ENCODE assay signal across 29 mouse cellular contexts in genomic region chr5:120670132-120670531, GRCm38 (mm10). TPM values are rescaled to one million over a fixed set of nuclear protein-coding genes. Genes with fewer than 3 reads are reported as not detected.
"Had no signal": no experiment of that assay in that cellular context is flagged by ENCODE, and none has a peak within 500 bp of the region (broad histone marks: within the 10 kb centered on the region; RNA-seq: fewer than 3 reads in every experiment).

No protein-coding gene starts in this region.

- H3K4me1 ChIP-seq: embryonic facial prominence, embryonic 12.5 days had no signal

- H3K27me3 ChIP-seq: forebrain, embryonic 15.5 days had no signal

- ATAC-seq: forebrain, embryonic 13.5 days; forebrain, embryonic 14.5 days; forebrain, embryonic 15.5 days; forebrain, embryonic 16.5 days; forebrain, postnatal 0 days had no signal

- H3K36me3 ChIP-seq: embryonic facial prominence, embryonic 10.5 days; embryonic facial prominence, embryonic 12.5 days; embryonic facial prominence, embryonic 13.5 days; embryonic facial prominence, embryonic 15.5 days; forebrain, embryonic 10.5 days; forebrain, embryonic 12.5 days; forebrain, embryonic 15.5 days had no signal

- H3K27ac ChIP-seq: embryonic facial prominence, embryonic 10.5 days; embryonic facial prominence, embryonic 12.5 days; embryonic facial prominence, embryonic 13.5 days; embryonic facial prominence, embryonic 15.5 days; forebrain, embryonic 10.5 days; forebrain, embryonic 12.5 days; forebrain, embryonic 13.5 days; forebrain, embryonic 15.5 days; gastrocnemius, adult 2 months; heart, adult 2 months had no signal

- H3K4me3 ChIP-seq: embryonic facial prominence, embryonic 10.5 days; embryonic facial prominence, embryonic 12.5 days; embryonic facial prominence, embryonic 13.5 days; embryonic facial prominence, embryonic 15.5 days; erythroblast, embryonic 14.5 days; forebrain, embryonic 10.5 days; forebrain, embryonic 12.5 days; forebrain, embryonic 13.5 days; forebrain, embryonic 15.5 days; gastrocnemius, adult 2 months; heart, adult 2 months had no signal

- H3K9me3 ChIP-seq: embryonic facial prominence, embryonic 10.5 days; embryonic facial prominence, embryonic 12.5 days; embryonic facial prominence, embryonic 13.5 days; embryonic facial prominence, embryonic 15.5 days; forebrain, embryonic 10.5 days; forebrain, embryonic 12.5 days; forebrain, embryonic 13.5 days; forebrain, embryonic 15.5 days had no signal

- DNase-seq: cerebellum, adult 8-10 months; cerebellum, adult 9-10 months; cerebellum, adult 9-11 months; cerebellum, postnatal 10 days; cerebellum, postnatal 14 days; cerebellum, postnatal 25 days; cerebellum, postnatal 36 days; forebrain, postnatal 0 days; gastrocnemius, adult 2 months; gastrocnemius, postnatal 10 days; gastrocnemius, postnatal 14 days; gastrocnemius, postnatal 25 days; gastrocnemius, postnatal 36 days; heart, adult 11 months; heart, adult 18-20 months; heart, adult 2 months had no signal

- H3K9ac ChIP-seq: embryonic facial prominence, embryonic 12.5 days; embryonic facial prominence, embryonic 13.5 days; embryonic facial prominence, embryonic 15.5 days; forebrain, embryonic 12.5 days; forebrain, embryonic 13.5 days; forebrain, embryonic 15.5 days; forebrain, postnatal 0 days had no signal

- H3K4me2 ChIP-seq: embryonic facial prominence, embryonic 12.5 days; embryonic facial prominence, embryonic 13.5 days; embryonic facial prominence, embryonic 15.5 days; forebrain, embryonic 12.5 days; forebrain, embryonic 13.5 days; forebrain, embryonic 15.5 days had no signal

RNA-seq across cellular contexts. Expression of gene Rasal1, which starts 21.5 kb away (rescaled TPM):
- polyA plus RNA-seq: forebrain, embryonic 11.5 days had no signal

RNA-seq across cellular contexts. Expression of gene Cfap73, which starts 36.1 kb away (rescaled TPM):
- polyA plus RNA-seq: embryonic facial prominence, embryonic 11.5 days; embryonic facial prominence, embryonic 12.5 days; embryonic facial prominence, embryonic 13.5 days; erythroblast, embryonic 14.5 days; forebrain, embryonic 10.5 days; forebrain, embryonic 11.5 days; forebrain, embryonic 13.5 days had no signal

RNA-seq across cellular contexts. Expression of gene Dtx1, which starts 41.6 kb away (rescaled TPM):
- polyA plus RNA-seq: erythroblast, embryonic 14.5 days had no signal
